Mouse (Mus musculus): ENCODE data around the gene Chrm4. TPM values are rescaled to one million over a fixed set of nuclear protein-coding genes. Genes with fewer than 3 reads are reported as not detected.

Chrm4 gene
- polyA plus RNA-seq, 1 experiment from 2014 or later, result 0.57 TPM

DNA sequence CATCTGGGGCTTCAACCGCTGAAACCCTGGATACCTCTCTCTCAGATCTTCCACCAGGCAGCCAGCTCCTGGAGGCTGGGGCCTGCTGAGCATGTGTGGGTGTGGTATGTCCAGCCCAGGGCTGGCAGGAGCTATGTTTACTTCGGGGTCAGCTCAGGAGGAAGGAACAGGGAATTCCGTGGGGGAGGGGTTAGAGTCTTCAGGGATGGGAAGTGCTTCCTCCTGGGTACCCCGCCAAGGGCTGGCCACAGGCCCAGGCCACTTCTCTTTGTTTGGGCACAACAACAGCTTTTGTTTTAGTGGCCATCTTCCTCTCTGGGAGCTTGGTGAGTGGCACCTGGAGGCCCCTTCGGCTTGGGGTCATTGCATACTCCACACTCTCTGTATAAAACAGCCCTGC is 26.8 kb downstream of the Chrm4 start:
- peak overlapping the region; percentile 62 for H3K27ac ChIP-seq
- DNase-seq (ENCODE audit: low spot score), result peak; percentile 82
- peaks cover 82% of the 10 kb centered on the region for H3K4me1 ChIP-seq
- H3K27me3 ChIP-seq (ENCODE audit: insufficient read depth, poor library complexity, severe bottlenecking), result no peaks in the 10 kb centered on the region
- peak overlapping the region; percentile 20; the same call in 1 of the 2 replicates for H3K4me3 ChIP-seq
- no peaks in the 10 kb centered on the region for H3K9me3 ChIP-seq
- WGBS, result 11% methylated on average over 5 of the region's 5 CpGs
- H3K36me3 ChIP-seq, result no peaks in the 10 kb centered on the region

DNA sequence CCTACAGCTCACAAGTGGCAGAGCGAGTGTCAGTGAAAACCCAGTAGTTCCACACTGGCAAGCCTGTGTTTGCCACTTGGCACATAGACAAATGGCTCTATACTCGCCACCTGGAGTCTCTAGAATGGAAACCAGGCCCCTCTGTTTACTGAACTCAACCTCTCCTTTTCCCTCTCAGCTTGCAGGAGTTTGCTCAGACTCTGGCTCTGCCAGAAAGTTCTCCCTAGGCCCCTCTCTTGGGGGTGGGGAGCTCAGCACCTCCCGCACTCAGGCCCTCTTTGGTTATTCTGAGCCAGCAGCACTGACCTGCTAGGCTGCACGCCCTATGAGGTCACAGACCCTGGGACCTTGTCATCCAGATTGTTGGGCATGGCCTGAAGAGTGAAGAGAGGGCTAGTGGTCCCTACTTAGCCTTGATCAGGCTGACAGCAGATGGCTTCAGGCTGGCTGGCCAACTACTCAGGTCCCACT is 28.1 kb downstream of the Chrm4 start:
- Histone ChIP-seq H3K36me3 (peaks cover 4% of the 10 kb centered on the region; the same call in 1 of the 2 replicates), H3K4me3 (no peak overlapping the region), H3K4me1 (peaks cover 82% of the 10 kb centered on the region), H3K27ac (peak overlapping the region; percentile 69), H3K9me3 (no peaks in the 10 kb centered on the region), H3K27me3 (ENCODE audit: insufficient read depth, poor library complexity, severe bottlenecking) (no peaks in the 10 kb centered on the region)
- peak; percentile 73 for DNase-seq (ENCODE audit: low spot score)
- WGBS, result 81% methylated on average over 4 of the region's 4 CpGs

DNA sequence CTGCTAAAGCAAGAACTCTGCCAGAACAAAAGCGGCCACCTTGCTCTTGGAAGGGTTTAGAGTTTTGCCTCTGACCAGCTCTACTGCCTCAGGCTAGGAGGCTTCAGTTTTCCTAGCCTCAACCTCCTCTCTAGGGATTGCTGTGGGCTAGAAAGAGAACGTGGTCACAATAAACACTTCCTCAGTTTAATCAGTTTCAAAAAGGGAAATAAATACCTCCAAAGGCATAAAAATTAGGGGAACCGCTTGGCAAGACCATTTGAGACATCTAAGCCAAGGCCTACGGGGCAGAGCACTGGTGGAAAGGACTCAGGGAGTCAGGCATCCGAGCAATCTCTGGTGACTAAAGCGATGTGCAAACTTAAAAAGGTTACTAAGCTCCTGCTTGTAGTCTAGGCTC is 28.8 kb downstream of the Chrm4 start:
- H3K4me3 ChIP-seq, result no peak overlapping the region
- no peaks in the 10 kb centered on the region for H3K9me3 ChIP-seq
- 86% methylated on average over 6 of the region's 6 CpGs for WGBS
- peaks cover 8% of the 10 kb centered on the region; the same call in 1 of the 2 replicates for H3K36me3 ChIP-seq
- DNase-seq (ENCODE audit: low spot score), result no peak
- H3K27me3 ChIP-seq (ENCODE audit: insufficient read depth, poor library complexity, severe bottlenecking), result no peaks in the 10 kb centered on the region
- peaks cover 82% of the 10 kb centered on the region for H3K4me1 ChIP-seq
- H3K27ac ChIP-seq, result peak overlapping the region; percentile 69

DNA sequence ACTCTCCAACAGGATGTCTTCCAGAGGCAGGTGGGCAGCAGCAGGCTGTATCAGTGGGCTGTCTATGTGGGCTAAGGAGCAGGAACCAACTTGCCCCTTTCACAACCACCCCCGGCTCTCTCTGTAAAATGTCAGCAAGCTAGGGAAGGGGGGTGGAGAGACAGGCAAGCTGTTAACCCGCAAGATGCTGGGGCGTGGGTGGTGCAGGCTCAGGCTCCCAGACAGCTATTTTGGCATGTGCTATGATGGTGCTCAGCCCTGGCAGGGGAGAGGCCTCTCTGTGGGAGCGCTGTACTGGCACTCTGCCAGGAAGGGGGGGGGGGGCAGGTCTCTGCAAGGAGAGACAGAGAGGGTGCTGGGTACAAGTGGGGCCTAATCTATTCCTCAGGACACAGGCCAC is 30.0 kb downstream of the Chrm4 start:
- Histone ChIP-seq H3K36me3 (peaks cover 8% of the 10 kb centered on the region; the same call in 1 of the 2 replicates), H3K9me3 (no peaks in the 10 kb centered on the region), H3K4me3 (peak overlapping the region; percentile 31), H3K27ac (peak overlapping the region; percentile 83), H3K4me1 (peaks cover 87% of the 10 kb centered on the region), H3K27me3 (ENCODE audit: insufficient read depth, poor library complexity, severe bottlenecking) (no peaks in the 10 kb centered on the region)
- DNase-seq (ENCODE audit: low spot score), result peak; percentile 91
- WGBS, result 15% methylated on average over 4 of the region's 4 CpGs

DNA sequence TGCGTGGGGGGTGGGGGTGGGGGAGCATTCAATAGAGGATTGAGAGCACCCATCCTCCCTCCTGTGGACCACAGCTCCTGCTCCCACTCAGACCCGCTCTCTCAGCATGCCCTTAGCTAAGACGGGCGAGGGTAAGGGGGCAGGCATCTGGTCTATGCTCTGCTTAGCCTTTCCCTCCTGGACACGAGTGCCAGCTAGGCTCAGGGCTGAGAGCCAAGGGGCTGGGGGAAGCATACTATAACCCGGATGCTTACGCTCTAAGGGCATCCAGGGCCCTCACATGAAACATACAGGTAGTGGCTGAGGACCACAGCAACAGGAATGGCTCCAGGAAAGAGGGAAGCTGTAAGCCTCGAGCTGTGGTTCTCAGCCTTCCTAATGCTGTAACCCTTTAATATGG is 31.0 kb downstream of the Chrm4 start:
- Histone ChIP-seq H3K27ac (peak overlapping the region; percentile 83), H3K4me3 (no peak overlapping the region), H3K9me3 (no peaks in the 10 kb centered on the region), H3K27me3 (ENCODE audit: insufficient read depth, poor library complexity, severe bottlenecking) (no peaks in the 10 kb centered on the region), H3K4me1 (peaks cover 96% of the 10 kb centered on the region), H3K36me3 (peaks cover 8% of the 10 kb centered on the region; the same call in 1 of the 2 replicates)
- DNase-seq (ENCODE audit: low spot score), result no peak
- 82% methylated on average over 8 of the region's 8 CpGs for WGBS

DNA sequence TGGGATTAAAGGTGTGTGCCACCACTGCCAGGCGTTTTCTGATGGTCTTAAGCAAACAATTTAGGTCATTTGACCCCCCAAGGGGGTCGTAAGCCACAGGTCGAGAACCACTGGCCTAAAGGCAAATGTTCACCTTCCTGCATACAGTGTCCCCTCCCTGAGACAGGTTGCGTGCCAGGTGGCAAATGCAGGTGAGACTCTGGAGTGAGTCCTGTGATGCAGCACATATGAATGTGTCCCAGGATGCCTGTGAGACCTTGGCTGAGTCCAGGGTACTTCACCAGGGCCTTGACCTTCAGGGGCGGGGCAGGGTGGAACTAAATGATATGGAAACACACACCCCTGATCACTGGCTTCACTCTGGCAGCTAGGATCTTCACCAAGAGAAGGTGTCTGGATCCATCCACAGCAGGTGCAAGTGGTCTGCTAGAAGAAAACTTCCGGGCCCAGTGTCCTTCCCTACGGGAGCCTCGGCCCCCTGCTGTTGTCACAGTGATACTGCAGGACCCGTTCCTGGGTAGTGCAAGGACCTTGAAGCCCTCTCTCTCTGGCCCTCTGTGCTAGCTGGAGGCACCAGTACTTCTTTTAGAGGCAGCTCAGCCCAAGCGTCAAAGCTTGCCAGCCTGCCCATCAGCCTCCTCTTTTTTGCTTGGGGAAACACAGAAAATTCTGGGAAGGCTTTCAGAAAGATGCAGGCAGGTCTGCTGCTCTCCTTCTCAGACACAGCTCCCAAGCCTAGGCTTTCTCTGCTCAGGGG is 31.8 kb downstream of the Chrm4 start:
- WGBS, result 44% methylated on average over 10 of the region's 10 CpGs
- H3K4me3 ChIP-seq, result no peak overlapping the region
- no peaks in the 10 kb centered on the region for H3K27me3 ChIP-seq (ENCODE audit: insufficient read depth, poor library complexity, severe bottlenecking)
- H3K36me3 ChIP-seq, result peaks cover 8% of the 10 kb centered on the region; the same call in 1 of the 2 replicates
- H3K27ac ChIP-seq, result peak overlapping the region; percentile 66; the same call in 1 of the 2 replicates
- H3K9me3 ChIP-seq, result no peaks in the 10 kb centered on the region
- DNase-seq (ENCODE audit: low spot score), result peak; percentile 87
- H3K4me1 ChIP-seq, result peaks cover 95% of the 10 kb centered on the region

DNA sequence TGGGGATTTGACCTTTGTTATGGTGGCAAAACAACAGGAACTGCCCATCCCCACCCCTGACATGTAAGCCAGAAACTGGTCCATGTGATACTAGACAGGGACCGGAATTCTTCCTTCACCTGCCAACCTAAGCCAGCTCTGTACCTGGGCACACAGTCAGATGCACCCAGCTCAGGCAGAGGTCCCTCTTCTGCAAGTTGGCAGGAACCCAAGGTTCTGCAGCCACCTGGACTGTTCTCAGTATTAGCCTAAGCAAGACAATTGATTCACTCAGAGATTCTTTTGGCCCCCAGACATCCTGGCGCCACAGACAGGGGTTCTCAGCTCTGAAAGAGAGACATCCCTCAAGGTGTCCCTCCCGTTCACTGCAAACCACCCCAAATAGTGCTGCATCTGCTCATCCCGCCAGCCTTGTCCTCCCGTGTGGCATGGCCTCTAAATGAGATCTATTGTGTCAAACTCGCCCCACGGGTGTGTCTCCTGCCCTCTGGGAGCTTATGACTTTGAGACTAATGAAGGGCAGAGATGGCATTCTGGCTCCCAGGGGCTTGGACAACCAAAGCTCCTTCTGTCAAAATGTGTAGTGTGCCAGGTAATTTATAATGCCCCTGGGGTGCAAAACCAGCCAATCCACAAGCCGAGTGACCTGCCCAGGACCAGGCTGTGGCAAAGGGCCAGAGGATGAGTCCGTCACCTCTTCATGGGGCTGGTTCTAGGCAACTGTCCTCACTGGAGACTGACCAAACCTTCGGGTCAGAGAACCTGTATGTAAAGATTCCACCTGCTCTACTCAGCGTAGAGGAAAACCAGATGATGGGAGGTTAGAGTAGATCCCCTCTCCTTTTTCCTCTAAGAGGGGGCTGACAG is 32.7 kb downstream of the Chrm4 start:
- H3K4me1 ChIP-seq, result peaks cover 93% of the 10 kb centered on the region
- H3K4me3 ChIP-seq, result no peak overlapping the region
- no peaks in the 10 kb centered on the region for H3K9me3 ChIP-seq
- H3K36me3 ChIP-seq, result peaks cover 8% of the 10 kb centered on the region; the same call in 1 of the 2 replicates
- DNase-seq (ENCODE audit: low spot score), result no peak
- no peaks in the 10 kb centered on the region for H3K27me3 ChIP-seq (ENCODE audit: insufficient read depth, poor library complexity, severe bottlenecking)
- peak overlapping the region; percentile 66; the same call in 1 of the 2 replicates for H3K27ac ChIP-seq
- 80% methylated on average over 11 of the region's 11 CpGs for WGBS

DNA sequence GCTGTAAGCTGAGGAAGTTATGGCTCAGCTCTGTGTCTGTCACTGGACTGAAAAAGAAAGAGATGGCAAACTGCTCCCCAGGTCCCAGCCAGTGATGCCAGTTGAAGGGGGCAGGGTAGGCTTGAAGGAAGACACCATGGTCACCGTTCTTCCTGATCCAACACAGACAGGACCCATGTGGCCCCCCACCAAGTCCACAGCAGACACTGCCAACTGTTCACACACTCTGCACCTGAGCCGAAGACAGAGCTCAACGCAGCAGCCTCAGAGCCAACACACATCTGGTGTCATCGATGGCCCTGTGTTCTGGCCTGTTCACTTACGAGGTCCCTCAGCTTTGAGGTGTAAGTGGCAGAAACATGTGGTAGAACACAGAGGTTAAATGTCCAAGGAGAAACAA is 33.4 kb downstream of the Chrm4 start:
- Histone ChIP-seq H3K4me3 (no peak overlapping the region), H3K4me1 (peaks cover 93% of the 10 kb centered on the region), H3K9me3 (no peaks in the 10 kb centered on the region), H3K27me3 (ENCODE audit: insufficient read depth, poor library complexity, severe bottlenecking) (no peaks in the 10 kb centered on the region), H3K27ac (no peak overlapping the region), H3K36me3 (peaks cover 8% of the 10 kb centered on the region; the same call in 1 of the 2 replicates)
- WGBS, result 91% methylated on average over 5 of the region's 5 CpGs
- DNase-seq (ENCODE audit: low spot score), result no peak

DNA sequence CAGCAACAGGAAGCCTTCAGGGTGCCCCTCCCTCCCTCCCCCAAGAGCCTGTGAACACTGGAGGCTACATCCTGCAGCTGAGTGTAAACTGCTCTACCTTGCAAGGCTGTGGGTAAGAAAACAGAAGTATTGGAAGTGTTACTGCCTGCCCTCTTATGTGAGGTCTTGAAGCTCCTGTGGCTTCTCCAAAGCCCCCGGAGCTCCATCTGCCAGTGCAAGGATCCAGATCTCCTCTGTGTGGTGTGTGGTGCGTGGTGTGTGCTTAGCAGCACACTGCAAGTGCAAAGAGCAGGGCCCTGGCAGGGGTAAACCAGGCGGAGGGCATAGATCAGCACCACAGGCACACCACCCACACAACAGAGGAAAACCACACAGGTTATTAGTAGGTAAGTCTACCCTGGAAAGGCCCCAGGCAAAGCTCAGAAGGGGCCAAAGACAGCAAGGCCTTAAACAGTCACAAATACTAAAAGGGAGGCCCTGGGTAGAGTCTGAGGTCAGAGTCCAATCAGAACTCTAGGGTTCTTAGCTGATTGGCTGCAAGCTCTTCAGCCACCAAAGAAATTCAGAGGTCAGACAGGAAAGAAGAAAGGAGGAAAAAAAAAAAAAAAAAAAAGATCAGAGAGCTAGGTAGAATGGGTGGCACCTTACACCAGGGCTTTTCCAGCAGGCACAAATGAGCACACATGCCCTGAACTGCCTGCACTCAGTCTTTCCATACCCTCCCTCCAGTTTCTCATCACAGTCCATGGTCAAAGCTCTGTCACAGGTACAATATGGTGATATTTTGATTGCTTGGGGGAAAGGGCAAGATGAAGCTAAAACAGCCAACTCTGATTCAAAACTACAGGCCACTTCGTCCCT is 35.1 kb downstream of the Chrm4 start:
- Histone ChIP-seq H3K4me3 (peak overlapping the region; percentile 93), H3K27ac (peak overlapping the region; percentile 93), H3K27me3 (ENCODE audit: insufficient read depth, poor library complexity, severe bottlenecking) (no peaks in the 10 kb centered on the region), H3K9me3 (no peaks in the 10 kb centered on the region), H3K36me3 (peaks cover 8% of the 10 kb centered on the region; the same call in 1 of the 2 replicates), H3K4me1 (peaks cover 82% of the 10 kb centered on the region)
- DNase-seq (ENCODE audit: low spot score), result no peak
- 56% methylated on average over 4 of the region's 4 CpGs for WGBS

DNA sequence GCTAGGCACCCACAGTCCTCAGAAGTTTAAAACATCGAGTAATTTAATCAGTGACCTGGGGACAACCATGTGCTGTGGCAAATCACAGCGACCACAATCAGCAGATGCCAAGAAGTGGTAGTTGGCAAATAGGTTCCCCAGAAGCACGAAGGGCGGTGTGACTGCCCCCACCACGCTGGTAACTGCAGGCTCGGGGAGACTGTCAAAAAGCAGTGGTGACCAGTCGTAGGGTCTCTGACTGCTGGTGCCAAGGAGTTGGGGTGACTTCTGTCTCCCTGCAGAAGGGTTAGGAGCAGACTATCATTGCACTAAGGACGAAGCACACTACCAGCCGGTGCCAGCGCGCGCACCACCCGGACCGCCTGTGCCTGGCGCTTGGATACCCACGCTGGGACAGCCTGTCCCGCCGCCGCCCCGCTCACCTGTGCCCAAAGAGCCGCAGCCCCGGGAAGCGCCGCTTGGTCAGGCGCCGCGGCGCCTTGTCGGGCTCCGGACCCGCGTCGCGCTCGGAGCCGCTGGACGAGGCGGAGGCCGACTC is 35.9 kb downstream of the Chrm4 start:
- no peaks in the 10 kb centered on the region for H3K27me3 ChIP-seq (ENCODE audit: insufficient read depth, poor library complexity, severe bottlenecking)
- no peaks in the 10 kb centered on the region for H3K9me3 ChIP-seq
- under 1% methylated on average over 39 of the region's 39 CpGs for WGBS
- peaks cover 8% of the 10 kb centered on the region; the same call in 1 of the 2 replicates for H3K36me3 ChIP-seq
- H3K4me3 ChIP-seq, result peak overlapping the region; percentile 93
- H3K4me1 ChIP-seq, result peaks cover 77% of the 10 kb centered on the region
- H3K27ac ChIP-seq, result peak overlapping the region; percentile 93
- no peak for DNase-seq (ENCODE audit: low spot score)

DNA sequence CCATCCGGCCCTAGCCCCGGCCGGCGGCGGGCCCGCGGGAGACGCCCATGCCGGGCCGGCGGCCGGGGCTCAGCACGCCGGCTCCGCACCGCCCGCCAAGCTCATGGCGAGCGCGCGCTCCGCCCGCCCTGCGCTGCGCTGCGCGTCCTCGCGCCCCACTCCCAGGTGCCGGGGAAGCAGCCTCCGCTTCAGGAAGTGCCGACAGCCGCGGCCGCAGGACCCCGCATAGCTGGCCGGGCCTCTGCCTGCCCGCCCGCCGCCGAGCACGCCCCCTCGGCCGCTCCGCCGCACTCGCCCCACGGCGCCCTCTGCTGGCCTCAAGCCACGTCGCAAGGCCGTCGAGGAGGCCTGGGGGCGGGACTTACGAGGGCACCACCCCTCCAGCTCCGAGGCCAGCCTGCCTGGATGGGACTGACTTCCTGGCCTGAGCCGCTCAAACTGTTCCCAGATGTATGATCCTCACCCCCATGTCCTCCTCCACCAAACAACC is 36.4 kb downstream of the Chrm4 start:
- DNase-seq (ENCODE audit: low spot score), result peak; percentile 96
- Histone ChIP-seq H3K27me3 (ENCODE audit: insufficient read depth, poor library complexity, severe bottlenecking) (no peaks in the 10 kb centered on the region), H3K9me3 (no peaks in the 10 kb centered on the region), H3K36me3 (peaks cover 8% of the 10 kb centered on the region; the same call in 1 of the 2 replicates), H3K4me3 (peak overlapping the region; percentile 93), H3K4me1 (peaks cover 79% of the 10 kb centered on the region), H3K27ac (peak overlapping the region; percentile 93)
- WGBS, result 0% methylated on average over 57 of the region's 57 CpGs
